Mouse (Mus musculus): ENCODE measurements around the gene Aarsd1. TPM values are rescaled to one million over a fixed set of nuclear protein-coding genes. Genes with fewer than 3 reads are reported as not detected.
A peak's percentile ranks its signal among the peaks of the same experiment; 100 is the strongest.
"Not testable (repeated sequence)": the region's sequence is repeated elsewhere in the genome, so short reads cannot be mapped to it uniquely, and the experiment has no call there.

Aarsd1 gene
- polyA plus RNA-seq (2011; ENCODE audit: insufficient read depth, insufficient read length, low replicate concordance, missing spikeins), result 17.9 and 28.0 TPM in 2 replicates

GRCm38 (mm10) chr11:101417101-101417855 is at the start of gene Aarsd1:
Gene Aarsd1 (minus strand): TSS chr11:101417615.
- H3K27ac ChIP-seq (ENCODE audit: control insufficient read depth, insufficient read depth, low read depth, low read length, poor library complexity), result peak within 1 kb of the TSS; percentile 26; the same call in 1 of the 2 replicates
- TF ChIP-seq CTCF (IDR thresholded peaks at IDR 0.05; ENCODE audit: control insufficient read depth, insufficient read depth, low read length) (no peak), POLR2A (IDR thresholded peaks at IDR 0.05; ENCODE audit: borderline replicate concordance, control insufficient read depth, low read depth, low read length) (peak; percentile 63; the same call in 1 of the 2 replicates)
- H3K4me1 ChIP-seq (ENCODE audit: control insufficient read depth, insufficient read depth, low read length), result no peaks in the 10 kb centered on the region; the same call in 1 of the 2 replicates
- H3K4me3 ChIP-seq (replicated peaks; ENCODE audit: control insufficient read depth, low read depth, low read length), result peak within 1 kb of the TSS; percentile 95
- WGBS, result under 1% methylated on average over 45 of the region's 45 CpGs

GRCm38 (mm10) chr11:101466552-101466950 is 49.1 kb upstream of the Aarsd1 start:
- H3K4me1 ChIP-seq (ENCODE audit: control insufficient read depth, insufficient read depth, low read length); H3K4me3 ChIP-seq (replicated peaks; ENCODE audit: control insufficient read depth, low read depth, low read length); H3K27ac ChIP-seq (ENCODE audit: control insufficient read depth, insufficient read depth, low read depth, low read length, poor library complexity): not testable (repeated sequence)
- whole genome bisulfite sequencing, result 46% methylated on average over 5 of the region's 5 CpGs

GRCm38 (mm10) chr11:101465869-101466551 is 48.6 kb upstream of the Aarsd1 start, which contains the start of gene Vat1:
Gene Vat1 (minus strand): TSS chr11:101466230.
- WGBS, result under 1% methylated on average over 60 of the region's 60 CpGs
- Histone ChIP-seq H3K27ac (ENCODE audit: control insufficient read depth, insufficient read depth, low read depth, low read length, poor library complexity) (peak within 1 kb of the TSS; percentile 58), H3K4me3 (replicated peaks; ENCODE audit: control insufficient read depth, low read depth, low read length) (peak within 1 kb of the TSS; percentile 96), H3K4me1 (ENCODE audit: control insufficient read depth, insufficient read depth, low read length) (peaks cover 4% of the 10 kb centered on the region)
- TF ChIP-seq POLR2A (IDR thresholded peaks at IDR 0.05; ENCODE audit: borderline replicate concordance, control insufficient read depth, low read depth, low read length) (0 out of 2 replicates have a peak, but pooled peaks have one; percentile 15), CTCF (IDR thresholded peaks at IDR 0.05; ENCODE audit: control insufficient read depth, insufficient read depth, low read length) (no peak)

- peak overlapping the region; percentile 96 for H3K4me3 ChIP-seq (replicated peaks; ENCODE audit: control insufficient read depth, low read depth, low read length)
- peak overlapping the region; percentile 58 for H3K27ac ChIP-seq (ENCODE audit: control insufficient read depth, insufficient read depth, low read depth, low read length, poor library complexity)
- WGBS, result 1% methylated on average over 51 of the region's 51 CpGs
- H3K4me1 ChIP-seq (ENCODE audit: control insufficient read depth, insufficient read depth, low read length), result peaks cover 4% of the 10 kb centered on the region
- TF ChIP-seq CTCF (IDR thresholded peaks at IDR 0.05; ENCODE audit: control insufficient read depth, insufficient read depth, low read length) (no peak), POLR2A (IDR thresholded peaks at IDR 0.05; ENCODE audit: borderline replicate concordance, control insufficient read depth, low read depth, low read length) (no peak)
Measured at GRCm38 (mm10) chr11:101465101-101465868, 47.9 kb upstream of the Aarsd1 start.

GRCm38 (mm10) chr11:101464211-101465100 is 47.0 kb upstream of the Aarsd1 start, which contains the start of gene Rnd2:
Gene Rnd2 (plus strand): TSS chr11:101464999.
- Histone ChIP-seq H3K4me3 (replicated peaks; ENCODE audit: control insufficient read depth, low read depth, low read length) (peak within 1 kb of the TSS; percentile 96), H3K27ac (ENCODE audit: control insufficient read depth, insufficient read depth, low read depth, low read length, poor library complexity) (peak within 1 kb of the TSS; percentile 58), H3K4me1 (ENCODE audit: control insufficient read depth, insufficient read depth, low read length) (peaks cover 4% of the 10 kb centered on the region)
- TF ChIP-seq CTCF (IDR thresholded peaks at IDR 0.05; ENCODE audit: control insufficient read depth, insufficient read depth, low read length), result no peak
- WGBS, result 3% methylated on average over 12 of the region's 12 CpGs

- Histone ChIP-seq H3K4me3 (replicated peaks; ENCODE audit: control insufficient read depth, low read depth, low read length) (no peak overlapping the region), H3K27ac (ENCODE audit: control insufficient read depth, insufficient read depth, low read depth, low read length, poor library complexity) (no peak overlapping the region)
Measured at GRCm38 (mm10) chr11:101462583-101463440, 45.4 kb upstream of the Aarsd1 start.

GRCm38 (mm10) chr11:101462141-101462540 is 44.7 kb upstream of the Aarsd1 start:
- no peak overlapping the region for H3K4me3 ChIP-seq (replicated peaks; ENCODE audit: control insufficient read depth, low read depth, low read length)
- peaks cover 4% of the 10 kb centered on the region for H3K4me1 ChIP-seq (ENCODE audit: control insufficient read depth, insufficient read depth, low read length)
- TF ChIP-seq POLR2A (IDR thresholded peaks at IDR 0.05; ENCODE audit: borderline replicate concordance, control insufficient read depth, low read depth, low read length) (0 out of 2 replicates have a peak, but pooled peaks have one; percentile 3), CTCF (IDR thresholded peaks at IDR 0.05; ENCODE audit: control insufficient read depth, insufficient read depth, low read length) (no peak)
- H3K27ac ChIP-seq (ENCODE audit: control insufficient read depth, insufficient read depth, low read depth, low read length, poor library complexity), result no peak overlapping the region
- WGBS, result 86% methylated on average over 14 of the region's 14 CpGs

More at GRCm38 (mm10) chr11:101462583-101463440, 45.4 kb upstream of the Aarsd1 start:
- TF ChIP-seq CTCF (IDR thresholded peaks at IDR 0.05; ENCODE audit: control insufficient read depth, insufficient read depth, low read length), result no peak
- no peak for TF ChIP-seq POLR2A (IDR thresholded peaks at IDR 0.05; ENCODE audit: borderline replicate concordance, control insufficient read depth, low read depth, low read length)
- H3K4me1 ChIP-seq (ENCODE audit: control insufficient read depth, insufficient read depth, low read length), result peaks cover 4% of the 10 kb centered on the region
- WGBS, result 15% methylated on average over 13 of the region's 13 CpGs

Measured in bone marrow, adult 2 months (tissue).